Mouse (Mus musculus) bone marrow macrophage, adult 2 months (primary cell): ENCODE data around the gene Bcl2l1.

Experiments used
- CTCF ChIP-seq: IDR thresholded peaks from 2 replicates; pipeline ENCODE4 v1.5.1; 2012; ENCODE audit warnings: low read depth, mild to moderate bottlenecking, low read length, moderate library complexity
- POLR2A ChIP-seq: IDR thresholded peaks from 2 replicates; pipeline ENCODE4 v1.6.1; 2012; ENCODE audit warnings: mild to moderate bottlenecking, low read depth, low read length, borderline replicate concordance

- no peak for TF ChIP-seq CTCF
- TF ChIP-seq POLR2A, result no peak
Observed at GRCm38 (mm10) chr2:152817596-152818291, 13.8 kb downstream of the Bcl2l1 start.
